Mouse (Mus musculus) frontal cortex, postnatal 25 days (tissue): ENCODE results near the gene 4921524J17Rik.

Experiments used
- DNase-seq, 2 experiments: peaks; one replicate each; pipeline ENCODE4 v3.0.0; 2022; ENCODE audit warnings: low spot score in 2 of 2

The 4921524J17Rik gene

GRCm38 (mm10) chr8:85444092-85444491, 11.5 kb upstream of the 4921524J17Rik start:
- no peak for DNase-seq

DNA sequence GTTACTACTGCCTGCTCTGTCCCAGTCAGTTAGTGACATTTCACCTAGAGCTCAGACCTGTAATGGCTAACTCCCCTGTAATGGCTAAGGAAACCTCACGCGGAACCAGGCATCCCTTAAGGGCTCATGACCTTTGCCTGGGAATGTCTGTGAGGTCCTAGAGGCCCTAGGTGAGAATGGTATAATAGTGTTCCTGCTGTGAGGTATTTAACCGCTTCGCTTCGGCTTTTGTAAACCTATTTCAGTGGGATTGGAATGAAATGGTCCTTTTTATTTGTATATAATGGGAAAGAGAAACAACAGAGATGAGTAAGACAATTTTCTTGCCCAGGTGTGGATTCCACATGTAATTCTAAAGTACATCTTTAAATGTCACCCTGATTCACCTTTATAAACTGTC, 8.9 kb upstream of the 4921524J17Rik start:
- DNase-seq = no peak

- DNase-seq = no peak
Observed at GRCm38 (mm10) chr8:85435736-85436135, 3.1 kb upstream of the 4921524J17Rik start.

GRCm38 (mm10) chr8:85434817-85435216, 2.2 kb upstream of the 4921524J17Rik start:
- DNase-seq = no peak

- no peak for DNase-seq
Observed at GRCm38 (mm10) chr8:85433017-85433393, 372 bp upstream of the 4921524J17Rik start.

GRCm38 (mm10) chr8:85431281-85432167, 1.1 kb downstream of the 4921524J17Rik start:
- DNase-seq = no peak

DNA sequence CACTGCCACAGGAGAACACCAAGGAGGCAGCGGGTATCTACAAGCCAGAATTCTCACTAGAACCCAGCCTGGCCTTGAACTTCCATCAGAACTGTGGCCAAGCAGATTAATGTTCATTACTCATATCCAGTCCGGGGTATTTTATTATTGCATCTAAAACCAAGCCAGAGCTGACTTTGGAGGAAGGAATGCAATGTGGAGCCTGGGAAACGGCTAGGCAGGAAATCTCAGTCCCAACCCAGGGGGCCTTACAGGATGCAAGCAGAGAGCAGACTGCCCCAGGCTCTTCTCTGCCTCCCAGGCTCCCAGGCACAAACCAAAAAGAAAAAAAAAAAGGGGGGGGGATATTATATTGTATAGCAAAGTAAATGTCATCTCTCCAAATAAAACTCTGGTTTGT, 1.8 kb downstream of the 4921524J17Rik start:
- DNase-seq = no peak

DNA sequence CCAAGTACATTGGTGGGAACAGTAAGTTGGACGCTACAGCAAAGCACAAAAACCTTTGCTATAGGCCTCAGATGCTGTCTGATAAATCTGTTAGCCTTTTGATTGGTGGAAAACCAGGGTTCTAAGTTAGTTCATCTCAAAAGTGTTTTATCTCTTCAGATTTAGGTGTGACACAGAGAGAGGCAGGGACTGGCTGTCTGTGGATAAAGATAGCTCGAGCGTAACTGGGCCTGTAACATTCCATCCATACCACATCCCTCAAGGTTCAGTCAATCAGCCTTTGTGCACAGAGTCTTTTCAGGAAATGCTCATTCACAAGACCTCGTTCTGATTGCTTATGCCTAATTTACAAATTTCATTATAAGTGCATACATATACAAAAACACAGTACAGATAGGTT, 3.4 kb downstream of the 4921524J17Rik start:
- DNase-seq = no peak

DNA sequence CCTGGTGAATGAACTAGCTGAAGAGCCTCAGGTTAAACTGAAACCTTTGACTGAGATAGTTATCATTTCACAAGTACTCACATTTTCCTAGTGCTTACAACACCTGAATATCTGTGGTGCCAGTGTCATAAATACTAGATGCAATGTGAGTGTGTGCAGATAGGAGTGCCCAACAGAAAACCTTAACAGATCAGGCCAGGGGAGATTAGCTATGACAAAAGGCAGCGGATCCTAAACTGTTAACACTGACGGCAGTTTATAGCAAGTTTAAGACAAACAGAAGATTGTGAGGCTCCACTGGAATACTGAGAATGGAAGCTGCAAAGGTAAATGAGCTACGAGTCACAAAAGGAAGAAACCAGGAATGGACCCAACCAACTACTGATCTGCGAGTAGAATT, 5.6 kb downstream of the 4921524J17Rik start:
- no peak for DNase-seq

DNA sequence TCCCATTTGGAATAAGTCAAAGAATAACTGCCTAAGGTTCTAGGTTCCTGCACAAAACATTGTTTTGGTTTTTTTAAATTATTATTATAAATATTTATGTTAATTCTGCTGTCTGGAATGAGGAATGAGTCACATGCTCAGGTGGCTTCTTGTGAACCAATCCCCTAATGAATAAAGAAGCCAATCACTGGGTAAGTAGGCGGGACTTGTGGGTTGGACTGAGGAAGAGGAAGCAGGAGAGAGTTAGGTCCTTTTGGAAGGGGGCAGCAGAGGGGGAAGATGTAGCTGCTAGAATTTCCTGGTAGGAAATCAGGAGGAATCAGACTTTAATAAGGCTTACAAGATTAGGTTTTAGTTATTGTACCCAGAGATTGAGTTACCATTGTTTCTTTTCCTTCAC, 11.3 kb downstream of the 4921524J17Rik start:
- DNase-seq = no peak

GRCm38 (mm10) chr8:85408526-85408925, 24.1 kb downstream of the 4921524J17Rik start:
- no peak for DNase-seq

GRCm38 (mm10) chr8:85408053-85408505, 24.6 kb downstream of the 4921524J17Rik start:
- DNase-seq = peak in 1 of 2 experiments; percentile 37

DNA sequence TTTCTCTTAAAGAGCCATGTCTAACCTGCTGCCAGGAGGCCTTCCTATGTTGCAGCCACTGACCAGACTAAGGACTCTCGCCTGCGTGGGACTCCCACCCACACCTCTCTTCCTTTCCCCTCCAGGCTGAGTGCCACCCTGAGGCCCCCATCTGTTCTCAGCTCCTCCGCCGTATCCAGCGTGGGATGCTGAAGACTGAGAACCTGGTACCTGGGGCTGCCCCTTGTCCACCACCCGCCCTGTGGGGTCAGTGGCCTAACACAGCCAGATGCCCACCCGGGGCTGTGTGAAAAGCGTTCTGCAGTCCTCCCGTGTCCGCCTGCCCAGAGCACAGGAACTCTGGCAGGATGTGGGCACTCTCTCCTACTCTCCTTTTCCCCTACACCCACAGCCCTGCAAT, 26.7 kb downstream of the 4921524J17Rik start:
- no peak for DNase-seq

- DNase-seq = no peak
Observed at GRCm38 (mm10) chr8:85405418-85405817, 27.2 kb downstream of the 4921524J17Rik start.

- DNase-seq = no peak
Observed at GRCm38 (mm10) chr8:85398548-85398947, 34.1 kb downstream of the 4921524J17Rik start.

- no peak for DNase-seq
Observed at GRCm38 (mm10) chr8:85397508-85397907, 35.1 kb downstream of the 4921524J17Rik start.

DNA sequence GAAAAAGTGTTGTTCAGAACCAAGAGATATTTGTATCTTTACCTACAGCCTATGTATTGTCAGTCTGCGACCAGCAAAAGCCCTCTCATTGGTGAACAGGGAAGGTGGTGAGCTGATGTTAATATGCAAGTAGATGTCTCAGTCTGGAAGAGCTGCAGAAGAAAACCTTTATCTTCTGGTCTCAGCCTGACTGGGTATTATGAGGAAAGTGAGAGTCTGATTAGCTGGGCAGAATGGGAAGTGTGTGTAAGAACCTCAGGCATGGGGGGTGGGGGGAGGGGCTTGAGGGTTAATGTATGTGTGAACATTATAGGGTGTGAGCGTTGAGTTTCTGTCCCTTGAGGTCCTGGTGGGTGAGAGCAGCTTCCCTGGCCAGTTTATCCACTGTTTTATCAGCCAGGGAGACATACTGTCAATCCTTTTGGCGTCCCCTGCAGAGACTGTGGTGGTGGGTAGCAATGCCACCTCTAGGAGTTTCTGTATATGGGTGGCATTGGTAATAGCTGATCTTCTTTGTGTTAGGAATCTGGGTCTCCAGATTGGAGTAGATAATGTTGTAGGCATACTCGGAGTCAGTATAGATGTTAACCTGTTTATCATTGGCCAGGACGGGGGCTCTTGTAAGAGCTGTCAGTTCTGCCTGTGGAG, 36.1 kb downstream of the 4921524J17Rik start:
- no peak for DNase-seq

- DNase-seq = no peak
Observed at GRCm38 (mm10) chr8:85395681-85396431, 36.8 kb downstream of the 4921524J17Rik start.

DNA sequence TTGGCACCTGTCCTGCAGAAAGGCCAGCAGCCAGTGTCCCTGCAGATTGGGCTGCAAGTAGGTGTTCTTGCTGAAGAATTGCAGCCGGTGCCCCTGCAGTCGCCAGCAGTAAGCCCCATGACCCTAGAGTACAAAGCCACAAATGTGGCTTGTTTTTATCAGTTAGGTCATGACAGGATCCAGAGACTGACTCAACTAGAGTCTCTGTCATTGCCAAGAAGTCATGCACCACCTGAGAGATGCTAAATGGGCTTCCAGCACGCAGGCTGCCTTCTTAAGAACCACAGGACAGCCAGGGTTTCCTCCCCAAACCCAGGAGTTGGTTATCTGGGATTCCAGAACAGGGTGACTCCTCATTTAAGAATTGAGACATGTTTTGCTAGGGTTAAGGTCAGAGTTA, 37.6 kb downstream of the 4921524J17Rik start:
- DNase-seq = no peak

GRCm38 (mm10) chr8:85393199-85393598, 39.4 kb downstream of the 4921524J17Rik start:
- DNase-seq = no peak

GRCm38 (mm10) chr8:85391438-85391837, 41.2 kb downstream of the 4921524J17Rik start:
- no peak for DNase-seq

GRCm38 (mm10) chr8:85386205-85386604, 46.4 kb downstream of the 4921524J17Rik start, which contains the start of gene Mylk3:
TSS of gene Mylk3 (minus strand) at chr8:85386345.
- DNase-seq = no peak
